Mouse (Mus musculus) Patski (cell line): ENCODE results near the gene A930017K11Rik. TPM values are rescaled to one million over a fixed set of nuclear protein-coding genes. Genes with fewer than 3 reads are reported as not detected.

Source experiments
- ATAC-seq: fragments of 100-300 bp; one replicate; pipeline ENCODE4 v1.8.0; 2021
- CTCF ChIA-PET: fragments of 350-600 bp; sonication (Branson Sonifier 250); formaldehyde crosslinking; loops from one replicate; lab custom pipeline; 2022; ENCODE audit warnings: inconsistent platforms; lab: Charles Lee
- POLR2A ChIA-PET: fragments of 350-600 bp; sonication (Branson Sonifier 250); formaldehyde crosslinking; loops from one replicate; lab custom pipeline; 2022; ENCODE audit warnings: antibody characterized with exemption, inconsistent platforms; lab: Charles Lee
- DNase-seq: peaks from one replicate; pipeline ENCODE4 v3.0.0-alpha.2; 2011; ENCODE audit warnings: low read depth, low spot score
- H3K27me3 ChIP-seq: fragments of 371-371 bp; one replicate; pipeline ENCODE4 v1.5.1; 2021
- CTCF ChIP-seq: fragments of 100-300 bp; IDR thresholded peaks from one replicate; pipeline ENCODE4 v1.5.1; 2021
- in situ Hi-C: fragments of 300-500 bp; cut with MboI; formaldehyde crosslinking; loops from 3 replicates; pipeline ENCODE4 v1.11.1; 2018; ENCODE audit warnings: low pct_unique_long_range_greater_than_20kb, mixed read lengths
- polyA plus RNA-seq: library from polyadenylated mRNA; unstranded; gene quantifications from one replicate; pipeline ENCODE4 v1.2.3, GENCODE M21; 2021

The A930017K11Rik gene
- polyA plus RNA-seq, 1 experiment from 2014 or later: 0.08 TPM

GRCm38 (mm10) chr17:25959630-25960467 is 7.5 kb upstream of the A930017K11Rik start:
- no peaks in the 10 kb centered on the region for H3K27me3 ChIP-seq
- in situ Hi-C loops: no loop called here
- POLR2A ChIA-PET: interaction anchor here (0.6 kb wide), 1 partner anchor 16 kb away, joined by 3 read pairs; no protein-coding TSS in a partner anchor
- CTCF ChIA-PET: interaction anchor here (1.2 kb wide), 1 partner anchor 17 kb away, joined by 3 read pairs; no protein-coding TSS in a partner anchor
- ATAC-seq: no peak
- no peak for DNase-seq
- TF ChIP-seq CTCF: no peak

- DNase-seq: no peak
- in situ Hi-C loops: no loop called here
- no peak for ATAC-seq
- TF ChIP-seq CTCF: no peak
- H3K27me3 ChIP-seq: no peaks in the 10 kb centered on the region
- CTCF ChIA-PET: no interaction called here
- POLR2A ChIA-PET: no interaction called here
These were observed 6.6 kb upstream of the A930017K11Rik start for GRCm38 (mm10) chr17:25958771-25959494.

- in situ Hi-C loops: no loop called here
- no peak for TF ChIP-seq CTCF
- CTCF ChIA-PET: no interaction called here
- H3K27me3 ChIP-seq: peaks cover 8% of the 10 kb centered on the region
- POLR2A ChIA-PET: interaction anchor here (1.4 kb wide), 1 partner anchor 39 kb away, joined by 3 read pairs; no protein-coding TSS in a partner anchor
- no peak for ATAC-seq
- DNase-seq: no peak
These were observed 5.3 kb upstream of the A930017K11Rik start for GRCm38 (mm10) chr17:25957586-25958051.

GRCm38 (mm10) chr17:25956631-25957030 is 4.3 kb upstream of the A930017K11Rik start:
- no peak for DNase-seq
- CTCF ChIA-PET: no interaction called here
- POLR2A ChIA-PET: interaction anchor here (0.8 to 1.4 kb wide), 2 partner anchors 10 to 38 kb away, joined by 3 read pairs; no protein-coding TSS in a partner anchor
- in situ Hi-C loops: no loop called here
- H3K27me3 ChIP-seq: peaks cover 18% of the 10 kb centered on the region
- no peak for ATAC-seq
- no peak for TF ChIP-seq CTCF

- H3K27me3 ChIP-seq: peaks cover 22% of the 10 kb centered on the region
- ChIA-PET CTCF (no interaction called here), POLR2A (interaction anchor here (0.8 kb wide), 1 partner anchor 10 kb away, joined by 3 read pairs; no protein-coding TSS in a partner anchor)
- no peak for TF ChIP-seq CTCF
- ATAC-seq (no peak), DNase-seq (no peak)
- in situ Hi-C loops: no loop called here
These were observed 3.8 kb upstream of the A930017K11Rik start for GRCm38 (mm10) chr17:25956201-25956600.

GRCm38 (mm10) chr17:25955736-25956135 is 3.4 kb upstream of the A930017K11Rik start:
- ATAC-seq (no peak), DNase-seq (no peak)
- in situ Hi-C loops: no loop called here
- POLR2A ChIA-PET: interaction anchor here (1.2 kb wide), 1 partner anchor 13 kb away, joined by 3 read pairs; no protein-coding TSS in a partner anchor
- CTCF ChIA-PET: interaction anchor here (0.8 kb wide), 1 partner anchor 29 kb away, joined by 3 read pairs; no protein-coding TSS in a partner anchor
- TF ChIP-seq CTCF: no peak
- H3K27me3 ChIP-seq: peaks cover 25% of the 10 kb centered on the region

GRCm38 (mm10) chr17:25954671-25955070 is 2.3 kb upstream of the A930017K11Rik start:
- H3K27me3 ChIP-seq: peaks cover 25% of the 10 kb centered on the region
- CTCF ChIA-PET: no interaction called here
- DNase-seq: no peak
- TF ChIP-seq CTCF: no peak
- ATAC-seq: no peak
- in situ Hi-C loops: no loop called here
- POLR2A ChIA-PET: interaction anchor here (0.8 to 1.2 kb wide), 2 partner anchors 12 to 32 kb away, joined by 3 read pairs; no protein-coding TSS in a partner anchor

- DNase-seq (no peak), ATAC-seq (no peak)
- TF ChIP-seq CTCF: no peak
- peaks cover 25% of the 10 kb centered on the region for H3K27me3 ChIP-seq
- in situ Hi-C loops: no loop called here
- ChIA-PET POLR2A (no interaction called here), CTCF (interaction anchor here (0.6 kb wide), 1 partner anchor 8 kb away, joined by 3 read pairs; the partner anchor contains the start of genes Nhlrc4 and Pigq)
These were observed 796 bp upstream of the A930017K11Rik start for GRCm38 (mm10) chr17:25953161-25953560.

GRCm38 (mm10) chr17:25951225-25951802 is 1.1 kb downstream of the A930017K11Rik start:
- ChIA-PET POLR2A (no interaction called here), CTCF (no interaction called here)
- H3K27me3 ChIP-seq: peaks cover 25% of the 10 kb centered on the region
- no peak for DNase-seq
- in situ Hi-C loops: no loop called here
- TF ChIP-seq CTCF: no peak
- no peak for ATAC-seq

- DNase-seq: no peak
- H3K27me3 ChIP-seq: peaks cover 25% of the 10 kb centered on the region
- ChIA-PET CTCF (no interaction called here), POLR2A (interaction anchor here (0.5 kb wide), 1 partner anchor 33 kb away, joined by 4 read pairs; no protein-coding TSS in a partner anchor)
- in situ Hi-C loops: no loop called here
- TF ChIP-seq CTCF: no peak
- ATAC-seq: no peak
These were observed 1.7 kb downstream of the A930017K11Rik start for GRCm38 (mm10) chr17:25950706-25951105.
